Mouse (Mus musculus) forebrain, embryonic 11.5 days (tissue): ENCODE data around the gene Uggt1. TPM values are rescaled to one million over a fixed set of nuclear protein-coding genes. Genes with fewer than 3 reads are reported as not detected.

ENCODE experiments used
- ATAC-seq: fragments of 200-750 bp; cut with Nextera tagmentation; replicated peaks from 2 replicates; pipeline ENCODE4 v1.8.0; 2017; ENCODE audit warnings: moderate TSS enrichment; ENCODE audit not compliant: low FRiP score
- DNase-seq: peaks from one replicate; pipeline ENCODE4 v3.0.0-alpha.2; 2017; ENCODE audit warnings: low spot score
- H3K27ac ChIP-seq: fragments of 300-500 bp; sonication (generic); 2 replicates; pipeline ENCODE4 v1.5.1; 2014; ENCODE audit warnings: low read depth, low read length
- H3K27me3 ChIP-seq: fragments of 300-500 bp; sonication (generic); 2 replicates; pipeline ENCODE4 v1.6.1; 2014; ENCODE audit warnings: mild to moderate bottlenecking, low read length, mixed read lengths; ENCODE audit not compliant: control insufficient read depth, insufficient read depth
- H3K36me3 ChIP-seq: fragments of 300-500 bp; sonication (generic); 2 replicates; pipeline ENCODE4 v1.6.1; 2014; ENCODE audit warnings: mild to moderate bottlenecking, low read length, moderate library complexity, mixed read lengths; ENCODE audit not compliant: control insufficient read depth, insufficient read depth
- H3K4me1 ChIP-seq: fragments of 300-500 bp; sonication (generic); replicated peaks from 2 replicates; pipeline ENCODE4 v1.6.1; 2014; ENCODE audit warnings: low read length, mixed read lengths; ENCODE audit not compliant: control insufficient read depth, insufficient read depth
- H3K4me2 ChIP-seq: fragments of 300-500 bp; sonication (generic); 2 replicates; pipeline ENCODE4 v1.6.1; 2014; ENCODE audit warnings: low read depth, mild to moderate bottlenecking, low read length, moderate library complexity, mixed read lengths; ENCODE audit not compliant: severe bottlenecking
- H3K4me3 ChIP-seq: fragments of 300-500 bp; sonication (generic); 2 replicates; pipeline ENCODE4 v1.5.1; 2014; ENCODE audit warnings: low read depth, low read length
- H3K9ac ChIP-seq: fragments of 300-500 bp; sonication (generic); 2 replicates; pipeline ENCODE4 v1.6.1; 2014; ENCODE audit warnings: low read length
- H3K9me3 ChIP-seq: fragments of 300-500 bp; sonication (generic); 2 replicates; pipeline ENCODE4 v1.6.1; 2016; ENCODE audit warnings: low read length, mixed read lengths; ENCODE audit not compliant: control insufficient read depth
- WGBS: fragments of 180-500 bp; shearing (Covaris S2); extraction: QIAGEN DNeasy Blood & Tissue Kit; methylation state at CpG from one replicate; pipeline ENCODE4 v1.1.7; 2014; 5-methylcytosine and 5-hydroxymethylcytosine counted together
- polyA plus RNA-seq: library from polyadenylated mRNA; unstranded; fragments of >200 nt; fragmentation: Nextera tagmentation; extraction: Ambion mirVana; gene quantifications from 2 replicates; pipeline ENCODE4 v1.2.1, GENCODE M21; 2014

Gene Uggt1
- polyA plus RNA-seq, 1 experiment from 2014 or later = 72.8 TPM

GRCm38 (mm10) chr1:36261708-36262504, 17.4 kb upstream of the Uggt1 start:
- Histone ChIP-seq H3K27ac (no peak overlapping the region), H3K36me3 (no peaks in the 10 kb centered on the region), H3K4me1 (no peaks in the 10 kb centered on the region), H3K27me3 (no peaks in the 10 kb centered on the region), H3K9me3 (no peaks in the 10 kb centered on the region), H3K9ac (no peak overlapping the region), H3K4me3 (no peak overlapping the region), H3K4me2 (no peak overlapping the region)
- 85% methylated on average over 19 of the region's 19 CpGs for WGBS
- ATAC-seq = no peak
- no peak for DNase-seq

- DNase-seq = no peak
- Histone ChIP-seq H3K4me3 (no peak overlapping the region), H3K9me3 (peaks cover 2% of the 10 kb centered on the region; the same call in 1 of the 2 replicates), H3K4me1 (no peaks in the 10 kb centered on the region; the same call in 1 of the 2 replicates), H3K4me2 (no peak overlapping the region), H3K27ac (no peak overlapping the region), H3K36me3 (no peaks in the 10 kb centered on the region), H3K27me3 (peaks cover 4% of the 10 kb centered on the region; the same call in 1 of the 2 replicates), H3K9ac (no peak overlapping the region)
- no peak for ATAC-seq
- 91% methylated on average over 1 of the region's 1 CpGs for WGBS
These were observed 15.9 kb upstream of the Uggt1 start for GRCm38 (mm10) chr1:36260418-36260817.

GRCm38 (mm10) chr1:36259281-36259680, 14.8 kb upstream of the Uggt1 start:
- 99% methylated on average over 2 of the region's 2 CpGs for WGBS
- Histone ChIP-seq H3K9ac (no peak overlapping the region), H3K27ac (no peak overlapping the region), H3K9me3 (peaks cover 2% of the 10 kb centered on the region; the same call in 1 of the 2 replicates), H3K4me1 (no peaks in the 10 kb centered on the region; the same call in 1 of the 2 replicates), H3K36me3 (no peaks in the 10 kb centered on the region), H3K27me3 (peaks cover 9% of the 10 kb centered on the region; the same call in 1 of the 2 replicates), H3K4me2 (no peak overlapping the region), H3K4me3 (no peak overlapping the region)
- ATAC-seq (no peak), DNase-seq (no peak)

GRCm38 (mm10) chr1:36258631-36259030, 14.1 kb upstream of the Uggt1 start:
- H3K9me3 ChIP-seq = peaks cover 2% of the 10 kb centered on the region; the same call in 1 of the 2 replicates
- H3K4me1 ChIP-seq = no peaks in the 10 kb centered on the region; the same call in 1 of the 2 replicates
- no peak overlapping the region for H3K4me3 ChIP-seq
- no peak overlapping the region for H3K9ac ChIP-seq
- H3K4me2 ChIP-seq = no peak overlapping the region
- H3K27me3 ChIP-seq = peaks cover 9% of the 10 kb centered on the region; the same call in 1 of the 2 replicates
- ATAC-seq (no peak), DNase-seq (no peak)
- H3K27ac ChIP-seq = no peak overlapping the region
- 48% methylated on average over 2 of the region's 2 CpGs for WGBS
- no peaks in the 10 kb centered on the region for H3K36me3 ChIP-seq

GRCm38 (mm10) chr1:36257276-36257675, 12.8 kb upstream of the Uggt1 start:
- Histone ChIP-seq H3K9me3 (peaks cover 2% of the 10 kb centered on the region; the same call in 1 of the 2 replicates), H3K4me2 (no peak overlapping the region), H3K36me3 (no peaks in the 10 kb centered on the region), H3K27ac (no peak overlapping the region), H3K27me3 (peaks cover 9% of the 10 kb centered on the region; the same call in 1 of the 2 replicates), H3K9ac (no peak overlapping the region), H3K4me3 (no peak overlapping the region), H3K4me1 (no peaks in the 10 kb centered on the region; the same call in 1 of the 2 replicates)
- DNase-seq = no peak
- ATAC-seq = no peak
- 90% methylated on average over 8 of the region's 8 CpGs for WGBS

GRCm38 (mm10) chr1:36255871-36256640, 11.5 kb upstream of the Uggt1 start:
- 21% methylated on average over 20 of the region's 20 CpGs for WGBS
- no peaks in the 10 kb centered on the region; the same call in 1 of the 2 replicates for H3K4me1 ChIP-seq
- peaks cover 2% of the 10 kb centered on the region; the same call in 1 of the 2 replicates for H3K9me3 ChIP-seq
- ATAC-seq (no peak), DNase-seq (no peak)
- H3K4me2 ChIP-seq = no peak overlapping the region
- no peak overlapping the region for H3K9ac ChIP-seq
- H3K27me3 ChIP-seq = peaks cover 9% of the 10 kb centered on the region; the same call in 1 of the 2 replicates
- H3K36me3 ChIP-seq = no peaks in the 10 kb centered on the region
- H3K4me3 ChIP-seq = no peak overlapping the region
- H3K27ac ChIP-seq = no peak overlapping the region

- Histone ChIP-seq H3K4me1 (no peaks in the 10 kb centered on the region; the same call in 1 of the 2 replicates), H3K9me3 (peaks cover 2% of the 10 kb centered on the region; the same call in 1 of the 2 replicates), H3K4me2 (peak overlapping the region; percentile 36; the same call in 1 of the 2 replicates), H3K9ac (peak overlapping the region; percentile 4), H3K4me3 (no peak overlapping the region; the same call in 1 of the 2 replicates), H3K36me3 (no peaks in the 10 kb centered on the region), H3K27ac (no peak overlapping the region), H3K27me3 (peaks cover 9% of the 10 kb centered on the region; the same call in 1 of the 2 replicates)
- 6% methylated on average over 25 of the region's 25 CpGs for WGBS
- DNase-seq (peak; percentile 78), ATAC-seq (no peak)
These were observed 10.3 kb upstream of the Uggt1 start for GRCm38 (mm10) chr1:36254635-36255360.

GRCm38 (mm10) chr1:36252791-36253190, 8.3 kb upstream of the Uggt1 start:
- peaks cover 2% of the 10 kb centered on the region; the same call in 1 of the 2 replicates for H3K9me3 ChIP-seq

More at GRCm38 (mm10) chr1:36252791-36253190, 8.3 kb upstream of the Uggt1 start:
- DNase-seq (peak; percentile 72), ATAC-seq (0 out of 2 replicates have a peak, but pooled peaks have one; percentile 44)
- Histone ChIP-seq H3K4me3 (no peak overlapping the region), H3K27me3 (peaks cover 9% of the 10 kb centered on the region; the same call in 1 of the 2 replicates), H3K4me1 (no peaks in the 10 kb centered on the region; the same call in 1 of the 2 replicates), H3K27ac (no peak overlapping the region), H3K9ac (no peak overlapping the region), H3K36me3 (no peaks in the 10 kb centered on the region), H3K4me2 (no peak overlapping the region)
- 8% methylated on average over 6 of the region's 6 CpGs for WGBS
